Mouse (Mus musculus) spleen, postnatal 36 days (tissue): Measurements from ENCODE around the gene Akr1c14.
"Not testable (repeated sequence)": the region's sequence is repeated elsewhere in the genome, so short reads cannot be mapped to it uniquely, and the experiment has no call there.

Source experiments
- DNase-seq, 2 experiments: peaks; one replicate each; pipeline ENCODE4 v3.0.0; 2022; ENCODE audit warnings: low spot score in 2 of 2, mixed read lengths in 1 of 2

Gene Akr1c14

DNA sequence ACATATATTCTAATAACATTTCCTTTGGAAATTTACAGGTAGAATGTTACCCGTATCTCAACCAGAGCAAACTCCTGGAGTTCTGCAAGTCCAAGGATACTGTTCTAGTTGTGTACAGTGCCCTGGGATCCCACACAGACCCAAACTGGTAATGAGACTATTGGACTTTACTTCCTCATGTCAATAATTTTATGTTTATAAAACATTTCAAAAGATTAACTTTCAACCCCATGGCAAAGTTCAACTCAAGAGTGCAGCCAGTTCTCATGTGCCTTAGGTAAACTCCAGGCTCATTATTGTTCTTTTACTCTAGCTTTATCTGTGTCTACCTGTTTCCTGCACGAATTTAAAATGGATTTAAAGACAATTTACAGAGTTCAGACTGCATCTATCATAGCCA is at the start of gene Akr1c14:
Akr1c14 (plus strand) TSS at position 293 of the 400 bp plus-strand sequence.
- DNase-seq = no peak

DNA sequence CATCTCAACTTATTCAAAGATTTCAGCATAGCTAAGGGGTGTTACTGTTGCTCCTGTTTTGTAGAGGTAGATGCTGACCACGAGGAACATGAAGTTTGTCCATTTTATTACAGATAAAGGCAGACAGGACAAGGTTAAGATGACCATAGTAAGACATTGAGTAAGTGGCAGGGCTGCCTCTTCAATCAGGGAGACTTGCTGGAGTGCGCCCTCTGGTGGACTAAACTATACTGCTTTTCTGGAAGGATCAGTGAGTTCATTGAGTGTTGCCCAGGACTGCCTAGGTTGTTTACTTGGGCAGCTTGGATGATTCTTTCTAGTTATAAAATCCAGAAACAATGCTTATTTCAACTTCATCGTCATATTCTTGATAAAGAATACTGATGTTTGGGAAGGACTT is 47.1 kb upstream of the Akr1c14 start:
- peak; percentile 19 to 22 for DNase-seq

DNA sequence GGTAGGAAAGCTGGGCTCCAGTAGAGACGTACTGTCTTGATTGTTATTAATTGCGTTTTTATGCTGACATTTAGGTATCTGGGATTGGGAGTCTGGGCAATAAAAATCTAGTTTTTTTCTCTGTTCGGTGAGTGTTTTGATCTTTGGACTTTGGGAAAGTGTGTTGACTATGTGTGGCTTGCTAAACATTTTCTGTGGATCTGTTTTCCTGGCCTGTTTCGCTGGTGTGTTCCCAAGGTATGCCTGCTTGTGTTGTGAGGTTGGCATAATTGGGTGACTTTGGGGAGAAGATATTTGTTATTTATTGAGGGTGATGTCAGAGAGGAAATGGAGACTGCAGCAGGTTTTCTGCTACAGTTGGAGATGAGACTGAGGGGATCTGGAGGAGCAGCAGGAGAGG is 38.0 kb upstream of the Akr1c14 start:
- DNase-seq = no peak

- DNase-seq = no peak
Observed at GRCm38 (mm10) chr13:4013811-4014210, 35.0 kb upstream of the Akr1c14 start.

DNA sequence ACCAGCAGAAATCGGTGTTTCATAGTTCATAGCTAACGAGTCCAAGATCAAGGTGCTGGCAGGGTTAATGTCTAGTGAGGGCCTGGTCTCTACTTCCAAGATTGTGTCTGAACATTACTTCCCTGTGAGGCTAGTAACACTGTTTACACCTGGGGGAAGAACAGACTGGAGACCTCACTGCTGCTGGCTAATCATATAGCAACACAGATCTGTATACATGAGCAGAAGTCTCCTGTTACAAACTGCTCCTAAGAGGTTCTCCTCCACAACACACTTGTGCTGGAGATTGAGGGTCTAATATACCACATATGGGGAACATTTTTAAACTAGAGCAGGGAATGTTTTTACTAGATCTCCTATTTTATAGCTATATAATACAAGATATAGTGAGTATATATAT is 18.9 kb upstream of the Akr1c14 start:
- DNase-seq = no peak

DNA sequence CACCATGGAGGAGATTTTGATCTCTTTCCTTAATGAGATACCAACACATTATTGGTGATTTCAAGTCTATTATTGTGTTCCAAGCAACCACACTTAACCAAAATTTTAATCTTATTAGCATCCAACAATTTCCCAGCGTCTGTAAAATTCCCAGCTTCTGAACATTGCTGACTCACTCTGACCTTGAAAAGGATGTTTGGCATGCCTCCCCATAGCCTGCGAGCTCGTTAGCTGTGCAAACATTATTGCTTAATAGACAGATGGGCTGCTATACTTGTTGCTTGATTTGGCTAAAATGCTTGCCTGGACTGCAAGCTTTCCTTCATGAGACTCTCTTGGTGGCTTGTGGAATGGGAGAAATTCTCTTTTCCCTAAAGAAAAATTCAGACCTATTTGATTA is 16.3 kb upstream of the Akr1c14 start:
- DNase-seq = no peak

DNA sequence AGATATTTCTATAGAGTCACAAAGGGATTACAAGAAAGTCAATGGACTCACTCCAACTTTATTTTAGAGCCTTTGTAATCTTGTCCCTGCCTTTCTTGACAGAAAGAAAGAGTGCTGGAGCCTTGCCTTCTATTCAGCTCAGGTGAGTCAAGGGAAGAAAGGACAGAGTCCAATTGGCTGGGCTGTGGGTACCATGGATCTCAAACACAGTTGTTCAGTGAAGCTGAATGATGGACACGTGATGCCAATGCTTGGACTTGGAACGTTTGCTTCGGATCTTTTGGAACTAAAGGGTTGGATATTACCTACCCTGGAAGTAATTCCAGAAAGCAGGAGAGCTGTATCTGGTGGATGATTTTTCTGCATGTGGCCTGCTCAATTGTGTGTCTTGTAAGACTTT is 13.8 kb upstream of the Akr1c14 start:
- no peak for DNase-seq

DNA sequence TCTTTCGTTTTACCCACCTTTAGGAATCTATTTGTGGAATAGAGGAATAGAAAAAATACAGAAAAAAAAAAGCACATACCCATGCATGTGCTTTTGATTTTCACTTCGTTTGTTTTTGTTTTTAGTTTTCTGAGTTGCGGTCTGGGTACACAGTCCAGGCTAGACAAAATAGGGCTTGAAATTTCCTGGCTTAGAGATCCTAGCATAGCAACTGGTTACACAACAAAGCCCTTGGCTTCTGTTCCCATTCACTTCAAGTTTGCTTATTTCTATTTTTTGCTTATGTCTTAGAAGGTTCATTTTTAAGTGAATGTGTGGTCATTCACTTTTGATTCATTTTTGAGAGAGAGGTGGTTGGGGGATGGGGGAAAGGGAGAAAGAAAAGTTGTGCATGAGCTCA is 2.7 kb upstream of the Akr1c14 start:
- no peak for DNase-seq

GRCm38 (mm10) chr13:4046841-4047240 is 2.0 kb upstream of the Akr1c14 start:
- no peak for DNase-seq

- no peak for DNase-seq
Observed at GRCm38 (mm10) chr13:4048226-4048625, 585 bp upstream of the Akr1c14 start.

- DNase-seq = no peak
Observed at GRCm38 (mm10) chr13:4049655-4050054, 844 bp downstream of the Akr1c14 start.

GRCm38 (mm10) chr13:4055450-4055849 is 6.6 kb downstream of the Akr1c14 start:
- no peak for DNase-seq

DNA sequence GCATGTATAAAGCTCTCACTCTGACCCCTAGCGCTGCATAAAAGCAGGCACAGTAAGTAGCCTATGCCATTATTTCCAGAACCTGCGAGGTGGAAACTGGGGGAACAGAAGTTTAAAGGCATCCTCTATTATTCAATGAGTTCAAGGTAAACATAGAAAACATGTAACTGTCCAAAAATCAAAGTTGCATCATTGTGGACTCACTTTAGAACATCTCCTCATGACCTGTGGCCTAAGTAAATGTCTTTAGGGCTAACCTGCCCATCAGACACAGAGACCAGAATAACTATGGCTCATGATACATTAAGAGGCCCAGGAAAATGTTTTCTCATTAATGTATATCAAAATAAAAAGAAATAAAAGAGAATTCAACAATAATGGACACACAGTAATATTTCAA is 7.4 kb downstream of the Akr1c14 start:
- no peak for DNase-seq

DNA sequence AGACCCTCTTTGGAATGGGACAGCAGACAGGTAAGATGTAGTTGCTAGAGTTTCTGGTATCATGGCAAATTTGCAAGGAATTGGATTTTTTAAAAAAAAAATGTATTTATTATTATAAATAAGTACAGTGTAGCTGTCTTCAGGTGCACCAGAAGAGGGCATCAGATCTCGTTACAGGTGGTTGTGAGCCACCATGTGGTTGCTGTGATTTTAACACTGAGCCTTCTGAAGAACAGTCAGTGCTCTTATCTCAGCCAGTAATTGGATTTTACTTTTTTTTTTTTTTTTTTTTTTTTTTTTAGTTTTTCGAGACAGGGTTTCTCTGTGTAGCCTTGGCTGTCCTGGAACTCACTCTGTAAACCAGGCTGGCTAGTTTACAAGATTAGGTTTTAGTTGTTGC is 9.4 kb downstream of the Akr1c14 start:
- DNase-seq = not testable (repeated sequence)

DNA sequence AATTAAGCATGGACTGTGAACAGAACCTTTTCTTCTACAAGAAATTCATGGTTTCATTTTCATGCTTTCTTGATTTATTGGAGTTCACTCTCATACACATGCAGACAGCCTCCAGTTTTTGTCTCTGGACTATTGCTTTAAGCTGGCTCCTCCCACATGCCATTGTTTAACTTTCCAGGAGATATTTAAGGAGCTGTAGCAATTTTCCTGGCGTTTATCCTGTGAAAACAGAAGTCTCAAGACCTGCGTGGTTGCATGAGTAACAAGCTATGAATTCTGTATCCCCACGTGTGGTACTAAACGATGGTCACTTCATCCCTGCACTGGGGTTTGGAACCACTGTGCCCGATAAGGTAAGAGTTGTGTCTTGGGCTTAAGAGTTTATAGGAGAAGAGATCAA is 10.6 kb downstream of the Akr1c14 start:
- DNase-seq = no peak

DNA sequence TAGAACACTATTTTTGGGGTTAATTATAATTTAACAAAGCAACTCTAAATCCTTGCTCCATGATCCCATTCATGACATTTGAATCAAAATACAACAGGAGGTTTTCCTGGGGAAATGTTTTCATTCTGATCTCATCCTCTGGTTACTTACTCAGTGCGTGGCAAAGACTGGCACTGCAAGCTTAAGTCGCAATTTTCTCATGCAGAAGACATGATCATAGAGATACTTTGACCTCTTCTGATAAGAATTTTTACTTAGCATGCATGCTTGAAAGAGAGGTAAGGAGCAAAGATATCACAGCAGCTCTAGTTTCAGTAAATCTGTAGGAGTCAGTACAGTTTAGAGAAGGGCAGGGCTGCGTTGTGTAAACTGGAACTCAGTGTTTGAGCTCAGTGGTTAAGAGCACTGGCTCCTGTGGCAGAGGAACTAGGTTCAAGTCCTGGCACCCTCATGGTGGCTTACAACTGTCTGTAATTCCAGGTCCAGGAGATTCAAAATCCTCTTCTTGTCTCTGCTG is 11.5 kb downstream of the Akr1c14 start:
- DNase-seq = no peak

DNA sequence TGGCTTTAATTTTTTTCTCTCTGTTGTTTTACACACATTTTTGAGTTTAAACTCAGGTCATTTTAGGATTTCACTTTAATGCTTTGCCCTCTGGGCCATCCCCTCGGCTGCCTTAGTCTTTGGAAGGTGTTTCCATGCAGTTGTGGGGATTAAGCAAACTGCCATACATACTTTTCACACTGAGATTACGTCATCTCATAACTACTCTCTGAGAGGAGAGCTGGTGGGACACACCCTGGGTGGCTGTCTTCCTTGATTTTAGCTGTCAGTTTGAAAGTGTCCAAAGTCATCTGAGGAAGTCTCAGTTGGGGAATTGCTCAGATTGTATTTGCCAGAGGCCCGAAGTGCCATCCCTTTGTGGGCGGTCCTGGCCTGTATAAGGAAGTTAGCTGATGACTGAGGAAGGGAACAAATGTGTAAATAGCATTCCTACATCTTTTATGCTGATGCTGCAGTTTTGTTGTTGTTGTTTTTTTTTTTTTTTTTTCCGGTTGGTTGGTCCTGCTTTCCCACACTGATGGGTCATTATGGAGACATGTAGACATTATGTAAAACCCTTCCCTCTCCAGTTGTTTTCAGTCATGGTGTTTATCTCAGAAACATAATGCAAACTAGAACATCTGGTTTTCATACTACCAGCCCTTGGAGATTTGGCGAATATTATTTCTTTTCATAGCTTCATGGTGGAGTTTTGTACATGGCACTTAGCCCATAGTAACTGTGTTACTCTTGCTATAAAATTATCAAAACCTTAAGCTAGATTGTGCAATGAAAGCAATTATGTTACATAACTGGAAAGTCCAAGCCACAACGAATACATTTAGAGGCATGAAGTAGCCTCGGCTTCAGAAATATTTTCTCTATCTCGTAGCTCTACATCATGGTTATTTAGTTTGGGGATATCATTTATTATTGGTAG is 28.0 kb downstream of the Akr1c14 start:
- no peak for DNase-seq

GRCm38 (mm10) chr13:4079876-4080275 is 31.1 kb downstream of the Akr1c14 start:
- no peak for DNase-seq

GRCm38 (mm10) chr13:4101691-4102090 is 52.9 kb downstream of the Akr1c14 start:
- no peak for DNase-seq

GRCm38 (mm10) chr13:4102721-4103120 is 53.9 kb downstream of the Akr1c14 start:
- DNase-seq = no peak

DNA sequence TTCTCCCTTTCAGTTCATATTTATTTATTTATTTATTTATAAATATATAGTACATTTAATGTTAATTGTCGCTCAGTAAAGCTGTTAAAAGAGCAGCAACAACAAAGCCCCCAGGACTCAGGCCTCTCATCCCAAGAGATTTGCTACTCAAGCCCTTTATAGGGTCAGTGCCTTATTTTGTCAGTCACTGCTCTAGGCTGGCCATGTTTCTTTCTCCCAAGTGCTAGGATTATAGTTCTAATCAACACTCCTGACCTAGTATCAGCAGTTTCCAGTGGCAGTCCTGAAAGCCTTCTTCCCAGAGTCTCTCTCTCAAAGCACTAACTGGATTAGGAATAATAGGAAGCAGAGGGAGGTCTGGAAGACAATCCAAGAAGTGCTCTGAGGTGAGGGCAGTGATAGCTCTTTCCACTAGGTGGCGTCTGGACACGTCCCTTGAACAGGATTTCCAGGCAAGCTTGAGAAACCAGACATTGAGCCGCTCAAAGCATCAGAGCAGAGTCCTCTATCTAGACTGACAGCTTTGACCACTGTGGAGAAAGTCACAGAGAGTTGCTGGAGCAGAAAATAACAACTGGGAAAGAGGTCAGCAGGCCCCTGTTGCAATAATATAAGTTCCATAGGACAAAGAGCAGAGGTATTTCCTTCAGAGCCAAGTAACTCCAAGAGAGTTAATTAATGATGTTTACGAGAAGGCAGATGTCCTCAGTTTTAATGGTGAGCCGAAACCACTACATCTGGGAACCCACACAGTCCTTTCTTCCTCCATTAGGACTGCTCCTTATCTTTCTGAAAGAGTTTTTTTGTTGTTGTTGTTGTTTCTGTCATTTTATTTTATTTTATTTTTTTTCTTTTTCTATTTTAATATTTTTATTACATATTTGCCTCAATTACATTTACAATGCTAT is 61.7 kb downstream of the Akr1c14 start:
- DNase-seq = no peak

DNA sequence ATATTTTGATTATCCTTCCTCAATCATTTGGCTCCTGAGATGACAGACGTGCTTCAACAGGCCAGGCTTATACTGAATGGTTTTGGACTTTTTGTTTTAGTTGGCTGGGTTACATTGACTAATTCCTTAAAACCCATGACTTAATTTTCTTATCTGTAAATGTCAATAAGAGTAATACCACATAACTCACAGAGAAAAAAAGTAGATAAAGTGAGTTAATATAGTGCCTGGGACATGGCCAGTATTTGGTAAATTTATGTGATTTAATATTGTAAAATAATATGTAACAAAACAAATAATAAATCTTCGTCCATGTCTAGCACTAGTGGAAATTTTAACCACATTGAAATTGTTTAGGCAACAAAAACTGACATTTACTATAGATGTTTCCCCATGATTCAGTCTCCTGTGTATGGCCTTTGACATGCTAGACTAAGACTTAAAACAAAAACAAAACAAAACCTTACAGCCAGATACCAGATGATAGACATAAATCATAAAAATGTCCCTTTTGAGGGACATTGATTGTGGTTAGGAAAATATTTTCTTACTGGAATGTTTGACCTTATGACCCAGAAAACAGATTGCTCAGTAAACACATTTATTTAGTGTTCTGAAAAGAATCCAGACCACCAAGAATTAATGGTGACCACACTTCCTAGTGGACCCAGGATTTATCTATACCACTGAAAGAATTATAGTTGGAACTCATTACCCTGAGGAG is 70.5 kb downstream of the Akr1c14 start:
- DNase-seq = no peak
